Mouse (Mus musculus): ENCODE measurements around the gene Ear6. TPM values are rescaled to one million over a fixed set of nuclear protein-coding genes. Genes with fewer than 3 reads are reported as not detected.

Ear6 gene
- polyA plus RNA-seq, 1 experiment: not detected

- Histone ChIP-seq H3K27me3 (ENCODE audit: control insufficient read depth) (no peaks in the 10 kb centered on the region), H3K4me1 (ENCODE audit: control insufficient read depth) (peaks cover 25% of the 10 kb centered on the region), H3K36me3 (ENCODE audit: control insufficient read depth) (peaks cover 32% of the 10 kb centered on the region), H3K4me3 (replicated peaks) (no peak overlapping the region), H3K9me3 (ENCODE audit: control insufficient read depth, low read length) (no peaks in the 10 kb centered on the region)
- TF ChIP-seq GATA1 (IDR thresholded peaks at IDR 0.05; ENCODE audit: low read length) (no peak), TAL1 (IDR thresholded peaks at IDR 0.05; ENCODE audit: low read length) (no peak)
These were observed 39.7 kb downstream of the Ear6 start for GRCm38 (mm10) chr14:51893094-51893794.

GRCm38 (mm10) chr14:51893809-51894208 is 40.3 kb downstream of the Ear6 start:
- H3K36me3 ChIP-seq (ENCODE audit: control insufficient read depth): peaks cover 29% of the 10 kb centered on the region
- no peak for TF ChIP-seq GATA1 (IDR thresholded peaks at IDR 0.05; ENCODE audit: low read length)
- TF ChIP-seq TAL1 (IDR thresholded peaks at IDR 0.05; ENCODE audit: low read length): no peak
- no peaks in the 10 kb centered on the region for H3K9me3 ChIP-seq (ENCODE audit: control insufficient read depth, low read length)
- no peaks in the 10 kb centered on the region for H3K27me3 ChIP-seq (ENCODE audit: control insufficient read depth)
- peaks cover 25% of the 10 kb centered on the region for H3K4me1 ChIP-seq (ENCODE audit: control insufficient read depth)
- H3K4me3 ChIP-seq (replicated peaks): no peak overlapping the region

DNA sequence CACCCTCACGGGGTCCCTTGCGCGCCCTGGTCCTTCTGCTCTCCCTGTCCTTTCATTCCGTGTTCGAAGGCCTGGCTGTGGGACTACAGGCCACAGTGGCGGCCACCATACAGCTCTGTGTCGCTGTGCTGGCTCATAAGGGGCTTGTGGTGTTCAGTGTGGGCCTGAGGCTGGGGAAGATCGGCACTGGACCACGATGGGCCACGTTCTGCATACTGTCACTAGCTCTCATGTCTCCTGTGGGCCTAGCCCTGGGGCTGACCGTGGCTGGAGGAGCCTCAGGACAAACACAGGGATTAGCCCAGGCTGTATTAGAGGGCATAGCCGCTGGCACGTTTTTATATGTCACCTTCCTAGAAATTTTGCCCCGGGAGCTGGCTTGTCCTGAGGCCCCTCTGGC is 41.6 kb downstream of the Ear6 start:
- Histone ChIP-seq H3K9me3 (ENCODE audit: control insufficient read depth, low read length) (no peaks in the 10 kb centered on the region), H3K4me3 (replicated peaks) (no peak overlapping the region), H3K27me3 (ENCODE audit: control insufficient read depth) (no peaks in the 10 kb centered on the region), H3K36me3 (ENCODE audit: control insufficient read depth) (peaks cover 16% of the 10 kb centered on the region), H3K4me1 (ENCODE audit: control insufficient read depth) (peaks cover 25% of the 10 kb centered on the region)
- TF ChIP-seq TAL1 (IDR thresholded peaks at IDR 0.05; ENCODE audit: low read length) (no peak), GATA1 (IDR thresholded peaks at IDR 0.05; ENCODE audit: low read length) (no peak)

DNA sequence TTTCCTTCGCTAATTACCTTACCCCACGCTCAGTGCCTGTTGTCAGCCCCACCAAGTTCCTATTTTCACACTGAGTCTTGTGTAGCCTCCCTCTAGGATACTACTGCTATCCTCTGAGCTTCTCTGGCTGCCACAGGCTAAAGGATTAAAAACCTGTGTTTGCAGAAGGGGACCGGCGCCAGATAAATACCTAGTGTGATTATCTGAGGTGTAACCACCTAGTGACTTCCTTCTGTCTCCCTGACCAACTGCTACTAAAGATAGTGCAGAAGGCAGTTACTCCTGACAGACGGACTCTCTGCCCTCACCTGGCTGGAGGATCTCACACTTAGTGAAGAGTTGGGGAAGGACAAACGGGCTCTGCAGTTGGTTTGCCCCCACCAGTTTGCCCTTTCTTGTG is 42.5 kb downstream of the Ear6 start:
- H3K27me3 ChIP-seq (ENCODE audit: control insufficient read depth): no peaks in the 10 kb centered on the region
- TF ChIP-seq TAL1 (IDR thresholded peaks at IDR 0.05; ENCODE audit: low read length): no peak
- no peak for TF ChIP-seq GATA1 (IDR thresholded peaks at IDR 0.05; ENCODE audit: low read length)
- peaks cover 9% of the 10 kb centered on the region for H3K36me3 ChIP-seq (ENCODE audit: control insufficient read depth)
- H3K4me1 ChIP-seq (ENCODE audit: control insufficient read depth): peaks cover 25% of the 10 kb centered on the region
- H3K9me3 ChIP-seq (ENCODE audit: control insufficient read depth, low read length): no peaks in the 10 kb centered on the region
- H3K4me3 ChIP-seq (replicated peaks): no peak overlapping the region

DNA sequence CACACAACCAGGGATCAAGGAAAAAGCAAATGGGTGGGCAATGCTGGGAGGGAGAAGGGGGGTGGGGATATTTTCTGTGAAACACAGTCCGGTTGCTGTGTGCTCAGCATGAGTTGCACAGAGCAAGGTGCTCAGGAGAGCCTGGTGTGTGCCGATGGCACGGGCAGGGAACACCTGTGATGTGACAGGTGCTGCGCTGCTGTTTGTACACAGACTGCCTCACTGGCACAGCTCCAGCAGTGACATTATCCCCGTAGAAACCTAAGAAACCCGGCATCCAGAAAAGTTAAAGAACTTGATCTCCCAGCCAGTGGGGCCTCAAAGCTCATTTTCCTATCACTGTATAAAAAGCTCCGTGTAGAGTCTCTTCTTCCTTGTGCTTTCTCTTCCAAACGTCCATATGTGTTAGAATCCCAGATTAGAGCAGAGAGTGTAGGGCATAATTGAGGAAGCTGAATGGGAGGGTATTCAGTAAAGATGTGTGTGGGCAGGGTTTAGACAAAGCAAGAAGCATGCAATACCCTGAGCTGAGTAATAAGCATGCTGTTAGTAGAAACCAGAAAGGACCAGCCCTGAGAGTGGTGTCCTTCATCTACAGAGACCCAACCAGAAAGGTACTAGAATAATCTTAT is 43.2 kb downstream of the Ear6 start:
- no peak overlapping the region for H3K4me3 ChIP-seq (replicated peaks)
- TF ChIP-seq TAL1 (IDR thresholded peaks at IDR 0.05; ENCODE audit: low read length) (no peak), GATA1 (IDR thresholded peaks at IDR 0.05; ENCODE audit: low read length) (no peak)

GRCm38 (mm10) chr14:51899351-51899750 is 45.9 kb downstream of the Ear6 start:
- H3K36me3 ChIP-seq (ENCODE audit: control insufficient read depth): no peaks in the 10 kb centered on the region
- TF ChIP-seq TAL1 (IDR thresholded peaks at IDR 0.05; ENCODE audit: low read length) (no peak), GATA1 (IDR thresholded peaks at IDR 0.05; ENCODE audit: low read length) (no peak)
- H3K27me3 ChIP-seq (ENCODE audit: control insufficient read depth): no peaks in the 10 kb centered on the region
- no peak overlapping the region for H3K4me3 ChIP-seq (replicated peaks)
- H3K4me1 ChIP-seq (ENCODE audit: control insufficient read depth): peaks cover 11% of the 10 kb centered on the region
- H3K9me3 ChIP-seq (ENCODE audit: control insufficient read depth, low read length): no peaks in the 10 kb centered on the region

More for the DNA sequence above, 43.2 kb downstream of the Ear6 start:
- H3K27me3 ChIP-seq (ENCODE audit: control insufficient read depth): no peaks in the 10 kb centered on the region
- H3K9me3 ChIP-seq (ENCODE audit: control insufficient read depth, low read length): no peaks in the 10 kb centered on the region
- H3K36me3 ChIP-seq (ENCODE audit: control insufficient read depth): peaks cover 2% of the 10 kb centered on the region
- H3K4me1 ChIP-seq (ENCODE audit: control insufficient read depth): peaks cover 25% of the 10 kb centered on the region

DNA sequence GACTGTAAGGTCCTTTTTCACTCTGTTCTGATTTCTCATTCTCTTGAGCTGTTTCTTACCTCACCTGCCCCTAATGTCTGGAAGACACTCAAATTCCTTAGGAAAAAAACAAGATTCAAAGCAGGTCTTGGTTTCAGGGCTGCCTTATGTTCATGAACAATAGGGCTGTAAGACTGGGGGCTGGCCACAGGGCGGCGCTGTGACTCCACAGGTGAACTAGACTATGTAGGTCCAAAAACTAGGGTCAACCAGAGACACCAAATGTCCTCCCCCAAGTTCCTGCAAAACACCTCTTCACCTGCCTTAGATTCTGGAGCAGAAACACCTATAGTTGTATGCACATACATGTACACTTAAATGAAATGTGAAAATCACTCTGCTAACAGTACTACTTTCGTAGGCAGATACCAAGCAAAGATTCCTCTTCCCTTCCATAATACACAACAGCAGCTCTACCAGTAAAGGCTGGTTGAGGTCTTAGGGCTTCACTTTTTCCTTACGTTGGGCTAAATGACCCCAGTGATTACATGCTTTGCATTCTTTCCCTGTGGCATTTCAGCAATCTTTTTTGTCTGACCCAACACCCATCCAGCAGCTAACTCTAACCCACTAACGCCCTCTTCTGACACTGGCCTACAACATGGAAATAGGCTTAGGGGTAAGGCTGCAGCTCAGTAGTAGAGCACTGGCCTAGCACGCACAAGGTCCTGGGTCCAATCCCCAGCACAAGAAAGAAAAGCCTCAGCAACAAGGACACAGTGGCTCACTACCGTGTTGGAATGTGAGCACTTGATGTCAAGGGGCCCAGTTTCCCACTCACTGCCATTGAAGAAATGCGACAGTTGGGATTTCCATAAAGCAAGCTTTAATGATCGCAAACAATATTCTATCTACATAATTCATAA is 49.6 kb downstream of the Ear6 start:
- H3K27me3 ChIP-seq (ENCODE audit: control insufficient read depth): peaks cover 6% of the 10 kb centered on the region
- no peak for TF ChIP-seq TAL1 (IDR thresholded peaks at IDR 0.05; ENCODE audit: low read length)
- no peak for TF ChIP-seq GATA1 (IDR thresholded peaks at IDR 0.05; ENCODE audit: low read length)

DNA sequence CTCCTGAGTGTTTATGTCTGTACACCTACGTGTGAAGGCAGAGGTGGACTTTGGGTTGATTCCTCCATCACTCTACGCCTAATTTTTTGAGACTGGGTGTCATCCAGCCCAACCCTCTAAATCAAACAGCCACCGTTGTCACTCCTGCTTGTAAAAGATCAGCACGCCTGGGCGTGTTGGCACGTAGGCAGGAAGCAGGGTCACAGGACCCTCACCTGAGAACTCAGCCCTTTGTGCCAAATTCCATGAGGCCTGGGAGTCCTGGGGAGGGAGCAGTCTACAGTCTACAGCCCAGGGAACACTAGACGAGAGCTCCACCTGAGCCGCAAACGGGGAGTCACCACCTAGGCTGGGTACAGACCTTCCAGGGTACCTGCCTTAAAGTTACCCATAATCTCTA is 50.3 kb downstream of the Ear6 start:
- peaks cover 6% of the 10 kb centered on the region for H3K27me3 ChIP-seq (ENCODE audit: control insufficient read depth)
- no peaks in the 10 kb centered on the region for H3K9me3 ChIP-seq (ENCODE audit: control insufficient read depth, low read length)
- H3K4me3 ChIP-seq (replicated peaks): no peak overlapping the region
- TF ChIP-seq TAL1 (IDR thresholded peaks at IDR 0.05; ENCODE audit: low read length) (no peak), GATA1 (IDR thresholded peaks at IDR 0.05; ENCODE audit: low read length) (no peak)
- H3K4me1 ChIP-seq (ENCODE audit: control insufficient read depth): peaks cover 8% of the 10 kb centered on the region
- no peaks in the 10 kb centered on the region; the same call in 1 of the 2 replicates for H3K36me3 ChIP-seq (ENCODE audit: control insufficient read depth)

More for the DNA sequence above, 49.6 kb downstream of the Ear6 start:
- Histone ChIP-seq H3K9me3 (ENCODE audit: control insufficient read depth, low read length) (no peaks in the 10 kb centered on the region), H3K4me1 (ENCODE audit: control insufficient read depth) (peaks cover 8% of the 10 kb centered on the region), H3K36me3 (ENCODE audit: control insufficient read depth) (no peaks in the 10 kb centered on the region; the same call in 1 of the 2 replicates), H3K4me3 (replicated peaks) (no peak overlapping the region)

Other genes starting within 250 kb of the Ear6 start
- gene Gm17078, start 242.4 kb upstream of the Ear6 start, polyA plus RNA-seq (2012): not detected in 2 replicates
- not detected in 2 replicates for gene Gm4181, start 218.0 kb upstream of the Ear6 start, polyA plus RNA-seq (2012)
- not detected in 2 replicates for gene Gm17079, start 158.2 kb upstream of the Ear6 start, polyA plus RNA-seq (2012)
- not detected in 2 replicates for gene Gm5800, start 136.5 kb upstream of the Ear6 start, polyA plus RNA-seq (2012)
- gene Ang4, start 80.1 kb upstream of the Ear6 start, polyA plus RNA-seq (2012): not detected in 2 replicates
- not detected in 2 replicates for gene AY358078, start 53.7 kb upstream of the Ear6 start, polyA plus RNA-seq (2012)
- 0.31 and 0.62 TPM in 2 replicates for gene Mettl17, start 31.1 kb downstream of the Ear6 start, polyA plus RNA-seq (2012)
- gene Slc39a2, start 39.2 kb downstream of the Ear6 start, polyA plus RNA-seq (2012): not detected in 2 replicates
- 0.11 TPM in 1 of 2 replicates, not detected in the other for gene Ndrg2, start 60.5 kb downstream of the Ear6 start, polyA plus RNA-seq (2012)
- not detected in 2 replicates for gene Tppp2, start 64.7 kb downstream of the Ear6 start, polyA plus RNA-seq (2012)
- gene Rnase13, start 69.1 kb downstream of the Ear6 start, polyA plus RNA-seq (2012): not detected in 2 replicates
- gene Arhgef40, start 131.0 kb downstream of the Ear6 start, polyA plus RNA-seq (2012): 5.6 and 6.8 TPM in 2 replicates
- not detected in 2 replicates for gene Tmem253, start 162.0 kb downstream of the Ear6 start, polyA plus RNA-seq (2012)
- 2.0 and 2.9 TPM in 2 replicates for gene Zfp219, start 167.0 kb downstream of the Ear6 start, polyA plus RNA-seq (2012)
- gene Olfr221, start 188.8 kb downstream of the Ear6 start, polyA plus RNA-seq (2012): not detected in 2 replicates

Data from erythroblast, embryonic 14.5 days (primary cell).